In the genomic region with DNA sequence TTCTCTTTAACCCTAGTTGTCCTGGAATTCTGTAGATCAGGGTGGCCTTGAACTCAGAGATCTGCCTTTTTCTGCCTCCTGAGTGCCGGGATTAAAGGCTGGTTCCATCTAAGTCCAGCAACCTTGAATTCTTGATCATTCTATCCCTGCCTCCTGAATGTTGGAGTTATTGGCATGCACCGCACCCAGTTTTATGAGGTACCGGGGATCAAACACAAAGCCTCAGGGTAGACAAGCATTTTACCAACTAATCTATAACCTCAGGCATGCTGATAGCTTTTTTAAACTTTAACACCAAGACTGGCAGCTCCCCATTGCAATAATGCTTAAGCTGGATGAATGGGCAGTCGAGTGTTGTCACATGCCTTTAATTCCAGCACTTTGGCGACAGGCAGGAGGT, we compare ENCODE assay signal across 9 mouse cellular contexts. TPM values are rescaled to one million over a fixed set of nuclear protein-coding genes. Genes with fewer than 3 reads are reported as not detected.
A peak's percentile ranks its signal among the peaks of the same experiment; 100 is the strongest.
DNase-seq lines count a peak whose midpoint lies in the region; ATAC-seq and TF ChIP-seq lines count a peak whose summit lies in the region.
"Had no signal": no experiment of that assay in that cellular context is flagged by ENCODE, and none has a peak within 500 bp of the region (broad histone marks: within the 10 kb centered on the region; RNA-seq: fewer than 3 reads in every experiment).

No protein-coding gene starts in this region.

- H3K4me1 ChIP-seq in CH12.LX (ENCODE audit: control insufficient read depth in 1 of 2, insufficient read depth in 2 of 2) = peaks cover 2 to 20% of the 10 kb centered on the region in 2 experiments
- H3K4me1 ChIP-seq in hindbrain, embryonic 12.5 days = peaks cover 14% of the 10 kb centered on the region

- peak overlapping the region; percentile 89 for H3K27ac ChIP-seq in gastrocnemius, adult 2 months
- no peak overlapping the region; the same call in 1 of the 2 replicates for H3K27ac ChIP-seq in CH12.LX (ENCODE audit: insufficient read depth, low read depth)
- H3K27ac ChIP-seq in hindbrain, embryonic 12.5 days = no peak overlapping the region

- no peak for TF ChIP-seq EP300 in CH12.LX (IDR thresholded peaks at IDR 0.05; ENCODE audit: low read length)

- TF ChIP-seq POLR2A in CH12.LX (IDR thresholded peaks at IDR 0.05; ENCODE audit: low read depth, low read length) = no peak

- no peaks in the 10 kb centered on the region for H3K27me3 ChIP-seq in CH12.LX (replicated peaks)
- H3K27me3 ChIP-seq in hindbrain, embryonic 12.5 days = no peaks in the 10 kb centered on the region

- H3K4me2 ChIP-seq in CH12.LX (ENCODE audit: insufficient read depth, low read depth, poor library complexity, severe bottlenecking) = peak overlapping the region; percentile 61
- H3K4me2 ChIP-seq in hindbrain, embryonic 12.5 days (replicated peaks) = peak overlapping the region; percentile 82

- intact Hi-C loops in gastrocnemius, adult 2 months (cut with DNase I) = loop anchor here (5.0 kb wide), 2 partner anchors 50 to 95 kb away; a partner anchor contains a TSS
- intact Hi-C loops in gastrocnemius, postnatal 36 days (cut with DNase I) = loop anchor here (5.0 kb wide), 1 partner anchor 100 kb away; no protein-coding TSS in a partner anchor

- no peak for ATAC-seq in hindbrain, embryonic 12.5 days (ENCODE audit: low FRiP score)

- H3K36me3 ChIP-seq in CH12.LX (replicated peaks in 1 of 2; ENCODE audit: control insufficient read depth in 1 of 2, insufficient read depth in 1 of 2, low read length in 1 of 2) = peaks cover 55 to 64% of the 10 kb centered on the region in 2 experiments
- peaks cover 60% of the 10 kb centered on the region for H3K36me3 ChIP-seq in hindbrain, embryonic 12.5 days

- H3K9me3 ChIP-seq in CH12.LX (replicated peaks; ENCODE audit: low read length) = peaks cover 4% of the 10 kb centered on the region
- H3K9me3 ChIP-seq in hindbrain, embryonic 12.5 days (replicated peaks) = no peaks in the 10 kb centered on the region

- in situ Hi-C loops in CH12.LX (cut with MboI; ENCODE audit: low pct_ligation_motif_present, low pct_unique_long_range_greater_than_20kb, low sequenced_read_pairs) = loop anchor here (5.0 kb wide), 2 partner anchors 40 to 65 kb away; a partner anchor contains a TSS

- whole genome bisulfite sequencing in hindbrain, embryonic 12.5 days = 56% methylated on average over 5 of the region's 5 CpGs

- H3K9ac ChIP-seq in CH12.LX (ENCODE audit: insufficient read depth, low read depth) = peak overlapping the region; percentile 66
- H3K9ac ChIP-seq in hindbrain, embryonic 12.5 days = no peak overlapping the region

- dilution Hi-C loops in CH12.LX (cut with MboI; ENCODE audit: extremely low pct_ligation_motif_present, extremely low pct_unique_long_range_greater_than_20kb, low sequenced_read_pairs) = no loop called here

- no peak for TF ChIP-seq CTCF in gastrocnemius, adult 2 months (IDR thresholded peaks at IDR 0.05)
- no peak for TF ChIP-seq CTCF in CH12.LX (conservative IDR thresholded peaks at IDR 0.05 in 1 of 2, IDR thresholded peaks at IDR 0.05 in 1 of 2; ENCODE audit: low read depth in 2 of 2, low read length in 2 of 2)

- no peak for DNase-seq in gastrocnemius, adult 2 months
- DNase-seq in gastrocnemius, postnatal 36 days = no peak
- no peak for DNase-seq in CH12.LX (ENCODE audit: extremely low read depth)
- DNase-seq in lung, postnatal 36 days = peak; percentile 28
- no peak for DNase-seq in layer of hippocampus, postnatal 25 days (ENCODE audit: extremely low spot score in 1 of 2, low spot score in 1 of 2)
- DNase-seq in gastrocnemius, adult 8-10 months (ENCODE audit: low spot score in 2 of 2) = no peak
- DNase-seq in adrenal gland, postnatal 4 days (ENCODE audit: low spot score in 2 of 2) = no peak

- no peak for TF ChIP-seq RAD21 in CH12.LX (IDR thresholded peaks at IDR 0.05; ENCODE audit: low read depth, low read length)

- peaks cover 19% of the 10 kb centered on the region for H3K79me2 ChIP-seq in CH12.LX (replicated peaks; ENCODE audit: control insufficient read depth, extremely low read depth, insufficient read depth, poor library complexity, severe bottlenecking)

- peak overlapping the region; percentile 88 for H3K4me3 ChIP-seq in gastrocnemius, adult 2 months
- H3K4me3 ChIP-seq in CH12.LX (replicated peaks in 1 of 3; ENCODE audit: low read depth in 2 of 3, low read length in 2 of 3, poor library complexity in 1 of 3) = peak overlapping the region; percentile 64 to 93 (median 79)
- H3K4me3 ChIP-seq in hindbrain, embryonic 12.5 days = peak overlapping the region; percentile 75; the same call in 1 of the 2 replicates

TF ChIP-seq in CH12.LX, 34 proteins besides CTCF, POLR2A, EP300 and RAD21:
- TF ChIP-seq ZNF384 (IDR thresholded peaks at IDR 0.05; ENCODE audit: low read depth, low read length) (no peak), MAFK (IDR thresholded peaks at IDR 0.05; ENCODE audit: insufficient replicate concordance, low read length) (no peak), ZMIZ1 (IDR thresholded peaks at IDR 0.05; ENCODE audit: low read depth, low read length) (no peak), JUN (IDR thresholded peaks at IDR 0.05; ENCODE audit: insufficient read depth, low read depth, low read length) (no peak), ELF1 (IDR thresholded peaks at IDR 0.05; ENCODE audit: low read depth, low read length) (no peak), MYC (IDR thresholded peaks at IDR 0.05; ENCODE audit: low read depth, low read length) (no peak), RCOR1 (conservative IDR thresholded peaks at IDR 0.05; ENCODE audit: low read depth, low read length) (no peak)

RNA-seq across cellular contexts. Expression of a gene that starts 1.0 kb away (rescaled TPM):
- total RNA-seq in gastrocnemius, adult 2 months (2021) = 10 to 100 TPM; 59.8 to 70.7 TPM
- total RNA-seq in gastrocnemius, postnatal 36 days (2021) = 10 to 100 TPM; 51.0 to 69.7 TPM
- total RNA-seq in CH12.LX (2012; rRNA removed) (48.6 and 61.4 TPM in 2 replicates), CH12.LX (2014; rRNA removed) (46.9 and 55.7 TPM in 2 replicates)
- polyA plus RNA-seq in CH12.LX (2012; ENCODE audit: insufficient read length, low read depth) = 98.0 and 98.9 TPM in 2 replicates
- polyA plus RNA-seq in hindbrain, embryonic 12.5 days (2016; fragmentation: Nextera tagmentation; extraction: Ambion mirVana) = 72.7 and 76.2 TPM in 2 replicates
- 10 to 100 TPM; 79.4 to 89.4 TPM for total RNA-seq in layer of hippocampus, postnatal 25 days (2021)
- 10 to 100 TPM; 55.9 to 75.5 (median 66.6) TPM for total RNA-seq in gastrocnemius, adult 8-10 months (2022)
- 10 to 100 TPM; 75.4 to 79.2 TPM for total RNA-seq in adrenal gland, postnatal 4 days (2021)

RNA-seq across cellular contexts. Expression of a gene that starts 12.1 kb away (rescaled TPM):
- total RNA-seq in gastrocnemius, adult 2 months (2021) = 100 to 1,000 TPM; 137 to 157 TPM
- 100 to 1,000 TPM; 133 to 135 TPM for total RNA-seq in gastrocnemius, postnatal 36 days (2021)
- total RNA-seq in CH12.LX (2012; rRNA removed) = 315 and 343 TPM in 2 replicates
- 375 and 415 TPM in 2 replicates for total RNA-seq in CH12.LX (2014; rRNA removed)
- polyA plus RNA-seq in CH12.LX (2012; ENCODE audit: insufficient read length, low read depth) = 304 and 319 TPM in 2 replicates
- 901 and 915 TPM in 2 replicates for polyA plus RNA-seq in hindbrain, embryonic 12.5 days (2016; fragmentation: Nextera tagmentation; extraction: Ambion mirVana)
- total RNA-seq in layer of hippocampus, postnatal 25 days (2021) = 100 to 1,000 TPM; 753 to 800 TPM
- 100 to 1,000 TPM; 113 to 138 (median 134) TPM for total RNA-seq in gastrocnemius, adult 8-10 months (2022)
- 100 to 1,000 TPM; 336 to 352 TPM for total RNA-seq in adrenal gland, postnatal 4 days (2021)

RNA-seq across cellular contexts. Expression of a gene that starts 30.6 kb away (rescaled TPM):
- total RNA-seq in gastrocnemius, adult 2 months (2021) = 10 to 100 TPM; 30.7 to 31.3 TPM
- total RNA-seq in gastrocnemius, postnatal 36 days (2021) = 10 to 100 TPM; 27.8 to 28.8 TPM
- total RNA-seq in CH12.LX (2012; rRNA removed) (7.6 and 7.7 TPM in 2 replicates), CH12.LX (2014; rRNA removed) (1.8 and 1.9 TPM in 2 replicates)
- polyA plus RNA-seq in CH12.LX (2012; ENCODE audit: insufficient read length, low read depth) = 14.8 and 16.9 TPM in 2 replicates
- 51.6 and 60.5 TPM in 2 replicates for polyA plus RNA-seq in hindbrain, embryonic 12.5 days (2016; fragmentation: Nextera tagmentation; extraction: Ambion mirVana)
- 10 to 100 TPM; 57.2 to 68.3 TPM for total RNA-seq in layer of hippocampus, postnatal 25 days (2021)
- total RNA-seq in gastrocnemius, adult 8-10 months (2022) = 10 to 100 TPM; 24.5 to 30.0 (median 27.2) TPM
- total RNA-seq in adrenal gland, postnatal 4 days (2021) = 10 to 100 TPM; 55.7 to 59.5 TPM

RNA-seq across cellular contexts. Expression of a gene that starts 41.8 kb away (rescaled TPM):
- total RNA-seq in gastrocnemius, adult 2 months (2021) = under 1 TPM; 0.08 to 0.20 TPM
- total RNA-seq in gastrocnemius, postnatal 36 days (2021) = not detected
- not detected in 2 replicates for total RNA-seq in CH12.LX (2012; rRNA removed)
- total RNA-seq in CH12.LX (2014; rRNA removed) = not detected in 2 replicates
- polyA plus RNA-seq in CH12.LX (2012; ENCODE audit: insufficient read length, low read depth) = 0.27 and 0.29 TPM in 2 replicates
- 8.8 and 11.0 TPM in 2 replicates for polyA plus RNA-seq in hindbrain, embryonic 12.5 days (2016; fragmentation: Nextera tagmentation; extraction: Ambion mirVana)
- 10 to 100 TPM; 22.8 to 24.2 TPM for total RNA-seq in layer of hippocampus, postnatal 25 days (2021)
- under 1 TPM in 1 of 4 experiments, not detected in 3; 0.13 TPM for total RNA-seq in gastrocnemius, adult 8-10 months (2022)
- total RNA-seq in adrenal gland, postnatal 4 days (2021) = 10 to 100 TPM in 1 of 2 experiments, 1 to 10 TPM in 1; 10.0 to 12.5 TPM
- total RNA-seq: neutrophil, adult 5-6 weeks had no signal

RNA-seq across cellular contexts. Expression of a gene that starts 48.8 kb away (rescaled TPM):
- 10 to 100 TPM; 55.7 to 62.8 TPM for total RNA-seq in gastrocnemius, adult 2 months (2021)
- total RNA-seq in gastrocnemius, postnatal 36 days (2021) = 10 to 100 TPM; 44.2 to 56.1 TPM
- total RNA-seq in CH12.LX (2012; rRNA removed) = 179 and 208 TPM in 2 replicates
- total RNA-seq in CH12.LX (2014; rRNA removed) = 183 and 203 TPM in 2 replicates
- 139 and 151 TPM in 2 replicates for polyA plus RNA-seq in CH12.LX (2012; ENCODE audit: insufficient read length, low read depth)
- polyA plus RNA-seq in hindbrain, embryonic 12.5 days (2016; fragmentation: Nextera tagmentation; extraction: Ambion mirVana) = 118 and 127 TPM in 2 replicates
- 10 to 100 TPM; 46.0 to 53.3 TPM for total RNA-seq in layer of hippocampus, postnatal 25 days (2021)
- total RNA-seq in gastrocnemius, adult 8-10 months (2022) = 10 to 100 TPM; 53.8 to 71.3 (median 68.1) TPM
- 10 to 100 TPM; 58.9 to 63.3 TPM for total RNA-seq in adrenal gland, postnatal 4 days (2021)
